Mouse (Mus musculus): ENCODE results near the gene Ifnl2. TPM values are rescaled to one million over a fixed set of nuclear protein-coding genes. Genes with fewer than 3 reads are reported as not detected.

The Ifnl2 gene
- total and polyA plus RNA-seq, 2 experiments from 2014 or later: not detected

DNA sequence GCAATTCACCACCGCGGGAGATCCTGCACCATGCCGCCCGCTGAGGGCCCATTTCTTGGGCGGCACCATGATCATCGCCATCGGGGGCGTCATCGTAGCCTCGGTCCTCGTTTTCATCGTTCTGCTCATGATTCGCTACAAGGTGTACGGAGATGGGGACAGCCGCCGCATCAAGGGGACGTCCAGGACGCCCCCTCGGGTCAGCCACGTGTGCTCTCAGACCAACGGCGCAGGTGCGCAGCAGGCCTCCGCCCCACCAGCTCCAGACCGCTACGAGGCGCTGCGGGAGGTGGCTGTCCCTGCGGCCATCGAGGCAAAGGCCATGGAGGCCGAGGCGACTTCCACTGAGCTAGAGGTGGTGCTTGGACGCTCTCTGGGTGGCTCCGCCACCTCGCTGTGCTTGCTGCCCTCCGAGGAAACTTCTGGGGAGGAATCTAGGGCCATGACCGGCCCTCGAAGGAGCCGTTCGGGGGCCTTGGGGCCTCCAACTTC lies 43.5 kb downstream of the Ifnl2 start:
- Histone ChIP-seq H3K27me3 (ENCODE audit: insufficient read depth, low read length) (no peaks in the 10 kb centered on the region), H3K4me3 (ENCODE audit: low read depth, low read length) (no peak overlapping the region; the same call in 1 of the 2 replicates), H3K4me1 (ENCODE audit: insufficient read depth, low read length) (no peaks in the 10 kb centered on the region), H3K4me2 (ENCODE audit: low read depth, low read length, poor library complexity, severe bottlenecking) (peak overlapping the region; percentile 43), H3K36me3 (ENCODE audit: insufficient read depth, low read length) (peaks cover 20% of the 10 kb centered on the region), H3K9ac (replicated peaks; ENCODE audit: low read length, poor library complexity, severe bottlenecking) (0 out of 2 replicates have a peak overlapping the region, but pooled peaks have one; percentile 24), H3K27ac (ENCODE audit: low read depth, low read length) (no peak overlapping the region), H3K9me3 (ENCODE audit: low read length) (no peaks in the 10 kb centered on the region)
- ATAC-seq (ENCODE audit: low FRiP score) (no peak), DNase-seq (ENCODE audit: low spot score) (no peak)
- WGBS: 22% methylated on average over 40 of the region's 40 CpGs
- TF ChIP-seq CTCF (IDR thresholded peaks at IDR 0.05): no peak

DNA sequence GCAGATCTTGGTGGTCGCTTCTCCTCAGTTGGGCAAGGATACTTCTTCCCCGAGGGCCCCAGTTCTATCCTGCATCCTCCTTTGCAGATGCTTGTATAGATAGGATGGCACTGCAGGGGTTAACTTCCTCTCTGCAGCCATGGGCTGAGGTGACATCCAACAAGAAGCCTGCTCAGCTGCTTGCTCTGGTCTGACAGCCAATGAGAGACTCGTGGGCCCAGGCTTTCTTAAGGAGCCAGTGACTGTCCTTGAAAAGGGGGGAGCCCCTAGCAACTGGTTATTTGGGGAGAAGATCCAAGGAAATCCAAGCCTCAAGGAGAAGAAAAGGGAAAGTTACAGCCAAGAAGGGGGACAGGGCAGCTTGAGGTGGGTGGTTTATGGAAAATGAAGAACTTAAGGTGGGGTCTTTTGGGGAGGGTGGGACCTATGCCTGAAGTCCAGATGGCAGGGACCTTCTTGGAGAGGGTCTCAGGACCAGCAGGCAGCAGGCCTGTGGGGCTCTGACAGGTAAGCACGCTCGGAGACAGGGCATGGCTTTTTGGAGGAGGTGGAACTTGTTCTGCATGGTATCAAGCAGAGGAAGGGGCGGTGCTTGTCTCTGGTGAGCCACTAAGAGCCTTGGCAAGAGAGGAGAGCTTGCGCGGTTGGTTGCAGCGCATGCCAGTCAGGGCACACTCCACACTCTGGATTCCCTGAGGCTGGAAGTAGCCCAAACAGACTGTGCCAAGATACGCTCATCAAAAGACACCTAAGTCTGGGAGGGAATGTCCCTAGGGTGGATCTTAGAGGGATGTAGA lies 45.6 kb downstream of the Ifnl2 start:
- DNase-seq (ENCODE audit: low spot score) (peak; percentile 90), ATAC-seq (ENCODE audit: low FRiP score) (peak; percentile 86)
- Histone ChIP-seq H3K27ac (ENCODE audit: low read depth, low read length) (0 out of 2 replicates have a peak overlapping the region, but pooled peaks have one; percentile 9), H3K9ac (replicated peaks; ENCODE audit: low read length, poor library complexity, severe bottlenecking) (no peak overlapping the region), H3K36me3 (ENCODE audit: insufficient read depth, low read length) (peaks cover 29% of the 10 kb centered on the region), H3K4me3 (ENCODE audit: low read depth, low read length) (peak overlapping the region; percentile 8), H3K4me2 (ENCODE audit: low read depth, low read length, poor library complexity, severe bottlenecking) (peak overlapping the region; percentile 43), H3K4me1 (ENCODE audit: insufficient read depth, low read length) (no peaks in the 10 kb centered on the region), H3K27me3 (ENCODE audit: insufficient read depth, low read length) (no peaks in the 10 kb centered on the region), H3K9me3 (ENCODE audit: low read length) (no peaks in the 10 kb centered on the region)
- TF ChIP-seq CTCF (IDR thresholded peaks at IDR 0.05): no peak
- 55% methylated on average over 10 of the region's 10 CpGs for WGBS

GRCm38 (mm10) chr7:28462769-28463168 lies 47.5 kb downstream of the Ifnl2 start:
- ATAC-seq (ENCODE audit: low FRiP score) (no peak), DNase-seq (ENCODE audit: low spot score) (no peak)
- Histone ChIP-seq H3K4me3 (ENCODE audit: low read depth, low read length) (no peak overlapping the region), H3K4me1 (ENCODE audit: insufficient read depth, low read length) (no peaks in the 10 kb centered on the region), H3K27me3 (ENCODE audit: insufficient read depth, low read length) (no peaks in the 10 kb centered on the region), H3K27ac (ENCODE audit: low read depth, low read length) (no peak overlapping the region), H3K4me2 (ENCODE audit: low read depth, low read length, poor library complexity, severe bottlenecking) (no peak overlapping the region), H3K9ac (replicated peaks; ENCODE audit: low read length, poor library complexity, severe bottlenecking) (no peak overlapping the region), H3K36me3 (ENCODE audit: insufficient read depth, low read length) (peaks cover 42% of the 10 kb centered on the region), H3K9me3 (ENCODE audit: low read length) (no peaks in the 10 kb centered on the region)
- 98% methylated on average over 2 of the region's 2 CpGs for WGBS
- TF ChIP-seq CTCF (IDR thresholded peaks at IDR 0.05): no peak

DNA sequence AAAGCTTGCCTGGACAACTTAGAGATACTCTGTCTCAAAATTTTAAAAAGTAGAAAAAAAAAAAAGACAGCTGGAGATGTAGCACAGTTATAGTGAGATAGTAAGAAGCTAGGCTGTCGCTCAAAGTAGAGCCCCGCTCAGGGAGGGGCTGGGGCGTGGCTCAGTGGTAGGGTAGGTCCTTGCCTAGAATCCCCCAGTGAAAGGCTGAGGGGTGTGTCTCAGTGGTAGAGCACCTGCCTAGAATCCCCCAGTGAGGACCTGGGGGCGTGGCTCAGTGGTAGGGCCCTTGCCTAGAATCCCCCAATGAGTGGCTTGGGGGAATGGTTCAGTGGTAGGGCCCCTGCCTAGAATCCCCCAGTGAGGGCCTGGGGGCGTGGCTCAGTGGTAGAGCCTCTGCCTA lies 49.9 kb downstream of the Ifnl2 start:
- Histone ChIP-seq H3K9ac (replicated peaks; ENCODE audit: low read length, poor library complexity, severe bottlenecking) (no peak overlapping the region), H3K4me2 (ENCODE audit: low read depth, low read length, poor library complexity, severe bottlenecking) (no peak overlapping the region), H3K4me1 (ENCODE audit: insufficient read depth, low read length) (no peaks in the 10 kb centered on the region), H3K27ac (ENCODE audit: low read depth, low read length) (no peak overlapping the region), H3K4me3 (ENCODE audit: low read depth, low read length) (no peak overlapping the region), H3K27me3 (ENCODE audit: insufficient read depth, low read length) (no peaks in the 10 kb centered on the region), H3K36me3 (ENCODE audit: insufficient read depth, low read length) (peaks cover 47% of the 10 kb centered on the region), H3K9me3 (ENCODE audit: low read length) (no peaks in the 10 kb centered on the region)
- no peak for TF ChIP-seq CTCF (IDR thresholded peaks at IDR 0.05)
- no peak for DNase-seq (ENCODE audit: low spot score)
- 95% methylated on average over 5 of the region's 5 CpGs for WGBS
- ATAC-seq (ENCODE audit: low FRiP score): no peak

Other genes starting within 250 kb of the Ifnl2 start
- 78.8 and 81.3 TPM in 2 replicates for gene Eid2, start 242.6 kb downstream of the Ifnl2 start, total RNA-seq (2014; rRNA removed)
- 21.2 and 29.0 TPM in 2 replicates for gene Eid2, start 242.6 kb downstream of the Ifnl2 start, polyA plus RNA-seq (2015; fragmentation: Nextera tagmentation; extraction: Ambion mirVana)
- gene Eid2b, start 232.7 kb downstream of the Ifnl2 start, total RNA-seq (2014; rRNA removed): 44.0 and 64.2 TPM in 2 replicates
- 50.9 and 52.8 TPM in 2 replicates for gene Eid2b, start 232.7 kb downstream of the Ifnl2 start, polyA plus RNA-seq (2015; fragmentation: Nextera tagmentation; extraction: Ambion mirVana)
- 0.61 and 1.3 TPM in 2 replicates for gene Selenov, start 219.3 kb downstream of the Ifnl2 start, total RNA-seq (2014; rRNA removed)
- 3.5 and 6.3 TPM in 2 replicates for gene Selenov, start 219.3 kb downstream of the Ifnl2 start, polyA plus RNA-seq (2015; fragmentation: Nextera tagmentation; extraction: Ambion mirVana)
- 8.6 and 17.3 TPM in 2 replicates for gene Dll3, start 208.2 kb downstream of the Ifnl2 start, total RNA-seq (2014; rRNA removed)
- 17.6 and 18.1 TPM in 2 replicates for gene Dll3, start 208.2 kb downstream of the Ifnl2 start, polyA plus RNA-seq (2015; fragmentation: Nextera tagmentation; extraction: Ambion mirVana)
- 59.2 and 76.3 TPM in 2 replicates for gene Timm50, start 198.4 kb downstream of the Ifnl2 start, total RNA-seq (2014; rRNA removed)
- gene Timm50, start 198.4 kb downstream of the Ifnl2 start, polyA plus RNA-seq (2015; fragmentation: Nextera tagmentation; extraction: Ambion mirVana): 112 and 120 TPM in 2 replicates
- 99.5 and 104 TPM in 2 replicates for gene Supt5, start 171.7 kb downstream of the Ifnl2 start, total RNA-seq (2014; rRNA removed)
- gene Supt5, start 171.7 kb downstream of the Ifnl2 start, polyA plus RNA-seq (2015; fragmentation: Nextera tagmentation; extraction: Ambion mirVana): 84.8 and 86.1 TPM in 2 replicates
- 158 and 163 TPM in 2 replicates for gene Rps16, start 159.8 kb downstream of the Ifnl2 start, total RNA-seq (2014; rRNA removed)
- 536 and 539 TPM in 2 replicates for gene Rps16, start 159.8 kb downstream of the Ifnl2 start, polyA plus RNA-seq (2015; fragmentation: Nextera tagmentation; extraction: Ambion mirVana)
- gene Plekhg2, start 137.9 kb downstream of the Ifnl2 start, total RNA-seq (2014; rRNA removed): 15.3 and 19.4 TPM in 2 replicates
- 7.9 and 8.0 TPM in 2 replicates for gene Plekhg2, start 137.9 kb downstream of the Ifnl2 start, polyA plus RNA-seq (2015; fragmentation: Nextera tagmentation; extraction: Ambion mirVana)
- gene Zfp36, start 130.2 kb downstream of the Ifnl2 start, total RNA-seq (2014; rRNA removed): 3.0 and 4.1 TPM in 2 replicates
- gene Zfp36, start 130.2 kb downstream of the Ifnl2 start, polyA plus RNA-seq (2015; fragmentation: Nextera tagmentation; extraction: Ambion mirVana): 2.9 and 3.4 TPM in 2 replicates
- gene Med29, start 117.7 kb downstream of the Ifnl2 start, total RNA-seq (2014; rRNA removed): 30.7 and 37.9 TPM in 2 replicates
- gene Med29, start 117.7 kb downstream of the Ifnl2 start, polyA plus RNA-seq (2015; fragmentation: Nextera tagmentation; extraction: Ambion mirVana): 41.6 and 43.2 TPM in 2 replicates
- gene Paf1, start 117.5 kb downstream of the Ifnl2 start, total RNA-seq (2014; rRNA removed): 80.3 and 84.2 TPM in 2 replicates
- 89.3 and 90.0 TPM in 2 replicates for gene Paf1, start 117.5 kb downstream of the Ifnl2 start, polyA plus RNA-seq (2015; fragmentation: Nextera tagmentation; extraction: Ambion mirVana)
- 4.3 TPM in 1 of 2 replicates, not detected in the other for gene Gmfg, start 73.0 kb downstream of the Ifnl2 start, total RNA-seq (2014; rRNA removed)
- 3.4 and 4.0 TPM in 2 replicates for gene Gmfg, start 73.0 kb downstream of the Ifnl2 start, polyA plus RNA-seq (2015; fragmentation: Nextera tagmentation; extraction: Ambion mirVana)
- 132 and 137 TPM in 2 replicates for gene Lrfn1, start 58.5 kb downstream of the Ifnl2 start, total RNA-seq (2014; rRNA removed)
- 18.4 and 20.6 TPM in 2 replicates for gene Lrfn1, start 58.5 kb downstream of the Ifnl2 start, polyA plus RNA-seq (2015; fragmentation: Nextera tagmentation; extraction: Ambion mirVana)
- gene Ifnl3, start 12.4 kb upstream of the Ifnl2 start, total RNA-seq (2014; rRNA removed): not detected in 2 replicates
- not detected in 2 replicates for gene Ifnl3, start 12.4 kb upstream of the Ifnl2 start, polyA plus RNA-seq (2015; fragmentation: Nextera tagmentation; extraction: Ambion mirVana)
- not detected in 2 replicates for gene Sycn, start 30.4 kb upstream of the Ifnl2 start, total RNA-seq (2014; rRNA removed)
- not detected in 2 replicates for gene Sycn, start 30.4 kb upstream of the Ifnl2 start, polyA plus RNA-seq (2015; fragmentation: Nextera tagmentation; extraction: Ambion mirVana)
- 1.4 TPM in 1 of 2 replicates, not detected in the other for gene Nccrp1, start 36.8 kb upstream of the Ifnl2 start, total RNA-seq (2014; rRNA removed)
- gene Nccrp1, start 36.8 kb upstream of the Ifnl2 start, polyA plus RNA-seq (2015; fragmentation: Nextera tagmentation; extraction: Ambion mirVana): 0.16 and 0.47 TPM in 2 replicates
- gene Samd4b, start 87.7 kb upstream of the Ifnl2 start, total RNA-seq (2014; rRNA removed): 48.2 and 56.0 TPM in 2 replicates
- gene Samd4b, start 87.7 kb upstream of the Ifnl2 start, polyA plus RNA-seq (2015; fragmentation: Nextera tagmentation; extraction: Ambion mirVana): 17.6 and 19.2 TPM in 2 replicates
- gene Pak4, start 87.7 kb upstream of the Ifnl2 start, total RNA-seq (2014; rRNA removed): 13.3 and 19.8 TPM in 2 replicates
- gene Pak4, start 87.7 kb upstream of the Ifnl2 start, polyA plus RNA-seq (2015; fragmentation: Nextera tagmentation; extraction: Ambion mirVana): 8.9 and 9.6 TPM in 2 replicates
- gene Acp7, start 120.9 kb upstream of the Ifnl2 start, total RNA-seq (2014; rRNA removed): 1.3 and 2.6 TPM in 2 replicates
- gene Acp7, start 120.9 kb upstream of the Ifnl2 start, polyA plus RNA-seq (2015; fragmentation: Nextera tagmentation; extraction: Ambion mirVana): 0.22 and 0.55 TPM in 2 replicates
- 7.4 and 8.2 TPM in 2 replicates for gene Fbxo27, start 182.4 kb upstream of the Ifnl2 start, total RNA-seq (2014; rRNA removed)
- gene Fbxo27, start 182.4 kb upstream of the Ifnl2 start, polyA plus RNA-seq (2015; fragmentation: Nextera tagmentation; extraction: Ambion mirVana): 10.4 and 12.2 TPM in 2 replicates
- 1.7 and 2.8 TPM in 2 replicates for gene Fbxo17, start 206.3 kb upstream of the Ifnl2 start, total RNA-seq (2014; rRNA removed)
- gene Fbxo17, start 206.3 kb upstream of the Ifnl2 start, polyA plus RNA-seq (2015; fragmentation: Nextera tagmentation; extraction: Ambion mirVana): 5.5 and 6.1 TPM in 2 replicates
- 48.6 and 67.5 TPM in 2 replicates for gene Mrps12, start 231.4 kb upstream of the Ifnl2 start, total RNA-seq (2014; rRNA removed)
- 97.3 and 106 TPM in 2 replicates for gene Mrps12, start 231.4 kb upstream of the Ifnl2 start, polyA plus RNA-seq (2015; fragmentation: Nextera tagmentation; extraction: Ambion mirVana)
- gene Sars2, start 231.5 kb upstream of the Ifnl2 start, total RNA-seq (2014; rRNA removed): 17.8 and 18.6 TPM in 2 replicates
- gene Sars2, start 231.5 kb upstream of the Ifnl2 start, polyA plus RNA-seq (2015; fragmentation: Nextera tagmentation; extraction: Ambion mirVana): 16.2 and 19.3 TPM in 2 replicates
- not detected in 2 replicates for gene Ccer2, start 245.7 kb upstream of the Ifnl2 start, total RNA-seq (2014; rRNA removed)
- 1.4 and 1.8 TPM in 2 replicates for gene Ccer2, start 245.7 kb upstream of the Ifnl2 start, polyA plus RNA-seq (2015; fragmentation: Nextera tagmentation; extraction: Ambion mirVana)